Mouse (Mus musculus) forebrain, embryonic 14.5 days (tissue): ENCODE results near the gene Pigb. TPM values are rescaled to one million over a fixed set of nuclear protein-coding genes. Genes with fewer than 3 reads are reported as not detected.

Experiments used
- ATAC-seq: fragments of 200-750 bp; cut with Nextera tagmentation; 2 replicates; pipeline ENCODE4 v1.8.0; 2017; ENCODE audit warnings: mild to moderate bottlenecking, moderate library complexity
- DNase-seq: peaks from one replicate; pipeline ENCODE4 v3.0.0-alpha.2; 2015; ENCODE audit warnings: low spot score
- H3K27ac ChIP-seq: fragments of 300-500 bp; sonication (generic); 2 replicates; pipeline ENCODE4 v1.5.1; 2014; ENCODE audit warnings: low read depth, mild to moderate bottlenecking, control low read depth, low read length, moderate library complexity
- H3K27me3 ChIP-seq: fragments of 300-500 bp; sonication (generic); replicated peaks from 2 replicates; pipeline ENCODE4 v1.6.1; 2014; ENCODE audit warnings: low read length, control low read depth, mixed read lengths; ENCODE audit not compliant: control insufficient read depth, insufficient read depth
- H3K36me3 ChIP-seq: fragments of 300-500 bp; sonication (generic); 2 replicates; pipeline ENCODE4 v1.6.1; 2014; ENCODE audit warnings: low read length, control low read depth; ENCODE audit not compliant: control insufficient read depth, insufficient read depth
- H3K4me1 ChIP-seq: fragments of 300-500 bp; sonication (generic); 2 replicates; pipeline ENCODE4 v1.6.1; 2014; ENCODE audit warnings: antibody characterized with exemption, low read length, control low read depth; ENCODE audit not compliant: control insufficient read depth, insufficient read depth
- H3K4me2 ChIP-seq: fragments of 300-500 bp; sonication (generic); 2 replicates; pipeline ENCODE4 v1.6.1; 2014; ENCODE audit warnings: mild to moderate bottlenecking, control low read depth, low read length
- H3K4me3 ChIP-seq: fragments of 300-500 bp; sonication (generic); 2 replicates; pipeline ENCODE4 v1.5.1; 2014; ENCODE audit warnings: low read depth, low read length, control low read depth
- H3K9ac ChIP-seq: fragments of 300-500 bp; sonication (generic); 2 replicates; pipeline ENCODE4 v1.6.1; 2014; ENCODE audit warnings: mild to moderate bottlenecking, low read length, control low read depth, moderate library complexity
- H3K9me3 ChIP-seq: fragments of 300-500 bp; sonication (generic); replicated peaks from 2 replicates; pipeline ENCODE4 v1.6.1; 2016; ENCODE audit warnings: low read length, control low read depth, mixed read lengths; ENCODE audit not compliant: control insufficient read depth
- WGBS: fragments of 180-500 bp; shearing (Covaris S2); extraction: QIAGEN DNeasy Blood & Tissue Kit; methylation state at CpG from one replicate; pipeline ENCODE4 v1.1.7; 2014; 5-methylcytosine and 5-hydroxymethylcytosine counted together
- microRNA-seq: library from miRNA; unstranded; fragments of <30 nt; microRNA quantifications from one replicate; pipeline ENCODE4, GENCODE M21; 2016
- polyA plus RNA-seq: library from polyadenylated mRNA; unstranded; fragments of >200 nt; fragmentation: Nextera tagmentation; extraction: Ambion mirVana; gene quantifications from 2 replicates; pipeline ENCODE4 v1.2.1, GENCODE M21; 2014

Pigb gene
- polyA plus RNA-seq, 1 experiment from 2014 or later, result 11.1 TPM

DNA sequence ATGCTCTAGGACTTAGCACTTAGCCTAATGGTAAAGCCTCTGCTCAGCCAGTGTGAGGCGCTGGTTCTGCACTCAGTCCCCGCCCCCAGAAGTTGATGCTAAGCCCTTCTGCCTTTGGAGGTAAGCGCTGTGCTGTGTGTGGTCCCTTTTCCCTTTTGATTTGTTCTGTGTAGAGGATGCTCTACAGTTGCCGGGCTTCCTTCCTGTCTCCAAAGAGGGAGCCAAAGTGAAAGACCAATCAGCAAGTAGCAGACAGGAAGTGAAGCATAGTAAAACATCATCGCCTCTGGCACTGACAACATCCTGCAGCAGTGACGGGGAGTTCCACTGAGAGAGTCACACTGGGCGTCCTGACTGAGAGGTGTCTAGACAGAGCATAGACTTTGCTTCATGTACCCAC lies 70.3 kb downstream of the Pigb start:
- H3K27me3 ChIP-seq, result no peaks in the 10 kb centered on the region
- no peak overlapping the region for H3K27ac ChIP-seq

DNA sequence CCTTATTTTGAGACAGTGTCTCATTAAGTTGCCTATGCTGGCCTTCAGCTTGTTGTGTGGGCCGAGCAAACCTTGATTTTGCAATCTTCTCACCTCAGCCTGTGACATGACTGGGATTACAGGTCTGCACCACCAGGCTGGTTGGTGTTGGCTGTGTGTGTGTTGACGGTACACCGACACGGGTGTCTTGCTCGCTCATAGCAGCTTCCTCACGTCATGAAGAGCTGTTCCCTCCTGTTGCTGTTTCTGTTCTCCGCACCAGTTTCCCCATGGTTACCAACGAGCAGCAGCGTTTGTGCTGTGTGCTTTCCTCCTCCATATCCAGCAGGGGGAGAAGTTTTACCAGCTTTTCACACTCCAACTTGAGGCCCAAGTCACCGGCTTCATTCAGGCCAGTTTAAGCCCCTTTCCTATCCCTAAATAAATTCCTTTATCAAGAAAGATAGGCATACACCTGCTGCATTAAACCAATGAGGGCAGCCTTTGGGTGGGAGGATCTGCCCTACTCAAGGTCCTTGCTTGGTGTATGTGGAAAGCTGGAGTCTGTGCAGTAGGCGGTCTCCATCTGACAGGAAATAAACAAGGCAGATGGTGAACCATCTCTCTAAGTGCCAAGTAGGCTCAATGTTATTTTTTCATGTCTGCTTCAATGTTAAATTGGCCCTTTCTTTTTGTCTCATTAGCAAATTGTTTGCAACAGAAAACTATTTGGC lies 71.7 kb downstream of the Pigb start:
- H3K36me3 ChIP-seq, result no peaks in the 10 kb centered on the region
- DNase-seq (peak; percentile 90), ATAC-seq (peak; percentile 91)
- H3K4me1 ChIP-seq, result no peaks in the 10 kb centered on the region
- no peaks in the 10 kb centered on the region for H3K9me3 ChIP-seq
- H3K4me3 ChIP-seq, result no peak overlapping the region
- H3K9ac ChIP-seq, result no peak overlapping the region
- peak overlapping the region; percentile 57 for H3K27ac ChIP-seq
- no peak overlapping the region for H3K4me2 ChIP-seq
- 33% methylated on average over 11 of the region's 11 CpGs for WGBS
- no peaks in the 10 kb centered on the region for H3K27me3 ChIP-seq

More for the DNA sequence above, 70.3 kb downstream of the Pigb start:
- Histone ChIP-seq H3K4me2 (no peak overlapping the region), H3K36me3 (no peaks in the 10 kb centered on the region), H3K4me1 (no peaks in the 10 kb centered on the region), H3K4me3 (no peak overlapping the region), H3K9ac (no peak overlapping the region), H3K9me3 (no peaks in the 10 kb centered on the region)
- WGBS, result 74% methylated on average over 7 of the region's 7 CpGs
- ATAC-seq (no peak), DNase-seq (no peak)

DNA sequence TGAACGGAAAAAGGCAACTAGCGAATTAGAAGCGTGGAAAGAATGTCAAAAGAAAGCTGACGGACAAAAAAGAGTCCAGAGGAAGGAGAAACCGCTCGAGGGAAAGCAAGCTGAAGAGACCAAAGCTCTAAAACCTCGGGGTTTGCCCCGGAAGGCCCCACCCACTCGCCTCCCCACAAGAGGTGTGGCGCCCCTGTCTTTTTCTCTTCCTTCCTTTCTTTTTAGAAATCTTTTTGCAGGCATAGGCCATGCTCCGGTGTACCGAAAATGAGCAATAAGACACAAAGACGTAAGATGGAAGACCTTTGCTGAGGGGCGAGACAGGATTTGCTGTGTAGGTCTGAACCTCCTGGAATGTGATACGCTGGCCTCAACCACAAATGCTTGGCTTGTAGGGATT lies 78.2 kb downstream of the Pigb start:
- Histone ChIP-seq H3K4me1 (peaks cover 5% of the 10 kb centered on the region; the same call in 1 of the 2 replicates), H3K4me3 (no peak overlapping the region), H3K36me3 (no peaks in the 10 kb centered on the region), H3K9me3 (no peaks in the 10 kb centered on the region), H3K9ac (no peak overlapping the region), H3K27ac (no peak overlapping the region), H3K4me2 (no peak overlapping the region), H3K27me3 (no peaks in the 10 kb centered on the region)
- no peak for ATAC-seq
- DNase-seq, result no peak
- 76% methylated on average over 15 of the region's 15 CpGs for WGBS

DNA sequence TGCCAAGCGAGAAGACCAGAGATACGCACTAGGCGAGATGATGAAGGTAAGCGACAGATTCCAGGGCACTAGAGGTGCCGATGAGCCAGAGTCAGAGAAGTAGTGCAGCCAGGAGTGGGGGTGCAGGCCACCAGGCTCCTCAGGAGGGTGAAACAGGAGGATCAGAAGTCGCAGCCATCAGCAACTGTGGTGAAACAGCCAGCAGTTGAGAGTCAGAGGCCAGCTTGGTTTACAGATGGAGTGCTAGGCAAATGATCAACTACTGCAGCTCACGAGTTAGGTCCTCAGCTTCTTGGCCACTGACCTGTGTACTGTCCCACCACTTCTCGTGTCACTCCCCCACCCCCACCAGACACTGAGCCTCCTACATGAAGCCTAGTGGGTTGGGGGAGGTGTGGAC lies 78.8 kb downstream of the Pigb start:
- 80% methylated on average over 8 of the region's 8 CpGs for WGBS
- no peaks in the 10 kb centered on the region for H3K36me3 ChIP-seq
- no peak overlapping the region for H3K4me2 ChIP-seq
- H3K4me3 ChIP-seq, result no peak overlapping the region
- ATAC-seq, result no peak
- DNase-seq, result no peak
- H3K9me3 ChIP-seq, result no peaks in the 10 kb centered on the region
- H3K27me3 ChIP-seq, result no peaks in the 10 kb centered on the region
- H3K9ac ChIP-seq, result no peak overlapping the region
- no peak overlapping the region for H3K27ac ChIP-seq
- peaks cover 5% of the 10 kb centered on the region; the same call in 1 of the 2 replicates for H3K4me1 ChIP-seq

GRCm38 (mm10) chr9:72958521-72959450 lies 81.4 kb downstream of the Pigb start, which contains the start of the genes Dyx1c1 and Gm44503:
Dyx1c1 (plus strand) TSS chr9:72958785.
Gm44503 (plus strand) TSS chr9:72958852.
- Histone ChIP-seq H3K9me3 (no peaks in the 10 kb centered on the region), H3K27ac (peak within 1 kb of the TSS; percentile 41), H3K27me3 (no peaks in the 10 kb centered on the region), H3K4me2 (peak within 1 kb of the TSS; percentile 71), H3K9ac (peak within 1 kb of the TSS; percentile 65), H3K4me3 (peak within 1 kb of the TSS; percentile 61), H3K4me1 (peaks cover 5% of the 10 kb centered on the region; the same call in 1 of the 2 replicates), H3K36me3 (no peaks in the 10 kb centered on the region)
- peak; percentile 96 for ATAC-seq
- DNase-seq, result peak; percentile 92
- 2% methylated on average over 43 of the region's 43 CpGs for WGBS

Small RNAs within 50 kb of the gene (microRNA-seq; reads per million reads assigned to microRNA genes)
- not detected for gene Gm27353

Other genes starting within 250 kb of the Pigb start
- gene Prtg, start 233.5 kb downstream of the Pigb start, polyA plus RNA-seq, result 0.36 TPM in 2 replicates
- 10.8 and 13.8 TPM in 2 replicates for gene Pygo1, start 114.7 kb downstream of the Pigb start, polyA plus RNA-seq
- 2.1 and 2.3 TPM in 2 replicates for gene Dyx1c1, start 81.6 kb downstream of the Pigb start, polyA plus RNA-seq
- not detected in 2 replicates for gene Gm44503, start 81.5 kb downstream of the Pigb start, polyA plus RNA-seq
- gene Ccpg1os, start 55.0 kb downstream of the Pigb start, polyA plus RNA-seq, result 26.0 and 28.2 TPM in 2 replicates
- 29.5 and 39.8 TPM in 2 replicates for gene Ccpg1, start 54.9 kb downstream of the Pigb start, polyA plus RNA-seq
- gene Rab27a, start 4.5 kb upstream of the Pigb start, polyA plus RNA-seq, result 0.51 and 0.69 TPM in 2 replicates
- gene Khdc3, start 61.5 kb upstream of the Pigb start, polyA plus RNA-seq, result not detected in 2 replicates
- not detected in 2 replicates for gene Gm20509, start 62.1 kb upstream of the Pigb start, polyA plus RNA-seq
- 135 and 138 TPM in 2 replicates for gene Rsl24d1, start 73.0 kb upstream of the Pigb start, polyA plus RNA-seq